Mouse (Mus musculus) gastrocnemius, postnatal 4 days (tissue): Measurements from ENCODE around the gene Lrrk2. TPM values are rescaled to one million over a fixed set of nuclear protein-coding genes. Genes with fewer than 3 reads are reported as not detected.
"Not testable (repeated sequence)": the region's sequence is repeated elsewhere in the genome, so short reads cannot be mapped to it uniquely, and the experiment has no call there.

Source experiments
- DNase-seq, 2 experiments: peaks; one replicate each; pipeline ENCODE4 v3.0.0; 2021 to 2022; ENCODE audit warnings: low spot score in 2 of 2, mixed read lengths in 2 of 2
- total RNA-seq, 2 experiments: library from RNA; stranded (reverse); gene quantifications; 2 replicates each; pipeline ENCODE4 v1.2.3; 2021

Lrrk2 gene
- total RNA-seq, 2 experiments from 2014 or later: 9.5 to 9.8 TPM

DNA sequence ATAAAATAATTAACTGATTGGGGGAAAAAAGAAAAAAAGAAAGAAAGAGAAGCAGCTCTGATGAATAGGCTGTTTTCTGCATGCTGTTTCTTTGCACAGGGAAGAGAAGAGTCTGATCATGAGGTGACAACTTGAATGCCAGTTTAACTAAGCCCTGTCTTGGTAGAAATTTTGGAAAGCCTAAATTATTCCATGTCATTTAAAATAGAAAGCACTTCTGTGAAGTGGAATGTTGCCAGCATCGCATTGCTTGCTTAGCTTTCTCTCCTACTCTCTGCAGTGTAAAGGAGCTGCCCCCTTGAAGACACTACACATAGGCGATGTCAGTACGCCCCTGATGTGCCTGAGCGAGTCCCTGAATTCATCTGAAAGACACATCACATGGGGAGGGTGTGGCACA is 133.5 kb downstream of the Lrrk2 start:
- DNase-seq: no peak

DNA sequence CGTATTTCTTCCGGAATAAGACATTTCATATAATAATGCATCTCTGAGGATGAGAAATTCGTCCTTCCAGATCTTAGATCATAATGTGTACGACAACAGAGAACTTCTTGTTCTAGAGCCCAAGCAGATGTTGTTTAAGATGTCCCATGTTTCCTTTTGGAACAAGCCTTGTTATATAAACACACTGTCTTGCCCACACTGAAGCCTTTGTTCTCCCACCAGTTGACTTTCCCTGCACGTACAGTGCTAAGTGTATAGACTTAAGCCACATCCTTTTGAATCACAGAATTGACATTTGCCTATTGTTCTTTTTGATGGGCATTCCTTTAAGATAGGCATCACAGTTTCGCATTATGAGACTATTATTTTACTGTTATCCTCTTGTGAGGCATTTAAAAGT is 162.3 kb downstream of the Lrrk2 start:
- DNase-seq: no peak

DNA sequence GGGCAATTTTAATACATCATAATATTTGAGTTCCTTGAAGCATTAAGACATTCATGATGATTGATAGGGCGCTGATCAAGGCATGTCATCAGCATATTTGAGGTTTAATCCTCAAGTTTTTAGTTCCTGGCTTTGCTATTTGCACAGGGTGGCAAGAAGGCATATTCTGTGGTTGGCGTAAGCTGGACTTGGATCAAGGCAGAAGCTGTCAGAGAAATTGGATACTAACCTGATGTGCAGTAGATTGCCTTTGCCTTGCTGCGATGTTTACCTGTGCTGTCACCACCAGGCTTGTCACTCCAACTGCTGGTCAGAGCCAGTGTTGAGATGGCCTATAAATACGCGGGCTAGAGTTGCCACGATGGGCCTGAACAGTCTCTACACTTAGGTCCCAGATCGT is 165.0 kb downstream of the Lrrk2 start, which contains the start of gene Smgc:
Smgc (plus strand) TSS at position 301 of the 400 bp plus-strand sequence.
- DNase-seq: no peak

DNA sequence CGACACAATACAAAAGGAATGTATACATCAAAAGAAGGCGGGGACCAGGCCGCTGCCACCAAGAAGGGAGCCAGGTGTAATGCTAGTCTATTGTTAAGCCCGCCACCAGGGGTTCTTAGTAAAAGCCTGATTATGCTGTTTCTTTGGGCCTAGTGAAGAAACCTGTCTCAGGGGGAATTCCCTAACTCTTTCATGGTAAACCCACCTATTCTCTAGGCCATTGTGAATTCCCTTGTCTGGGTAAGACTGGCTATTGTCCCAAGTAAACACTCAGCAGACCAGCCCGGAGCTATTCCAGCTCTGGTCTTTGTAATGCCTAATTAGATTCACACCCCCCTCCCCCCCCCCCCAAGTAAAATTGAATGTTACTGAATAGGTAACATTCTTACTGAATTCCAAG is 191.2 kb downstream of the Lrrk2 start:
- DNase-seq: not testable (repeated sequence)

Other genes with a start within 250 kb of the Lrrk2 start
- gene Slc2a13, start 99.9 kb upstream of the Lrrk2 start, total RNA-seq: 1 to 10 TPM; 5.4 to 5.6 TPM
- gene Smgc, start 165.1 kb downstream of the Lrrk2 start, total RNA-seq: not detected